Mouse (Mus musculus) adrenal gland, postnatal 25 days (tissue): ENCODE results near the gene Gm28729. TPM values are rescaled to one million over a fixed set of nuclear protein-coding genes. Genes with fewer than 3 reads are reported as not detected.
"Not testable (repeated sequence)": the region's sequence is repeated elsewhere in the genome, so short reads cannot be mapped to it uniquely, and the experiment has no call there.

ENCODE experiments used
- DNase-seq: peaks from one replicate; pipeline ENCODE4 v3.0.0; 2021; ENCODE audit warnings: mixed read lengths
- total RNA-seq: library from RNA; stranded (reverse); gene quantifications from 2 replicates; pipeline ENCODE4 v1.2.3, GENCODE M21; 2021

Gene Gm28729
- total RNA-seq, 1 experiment from 2014 or later, result not detected

DNA sequence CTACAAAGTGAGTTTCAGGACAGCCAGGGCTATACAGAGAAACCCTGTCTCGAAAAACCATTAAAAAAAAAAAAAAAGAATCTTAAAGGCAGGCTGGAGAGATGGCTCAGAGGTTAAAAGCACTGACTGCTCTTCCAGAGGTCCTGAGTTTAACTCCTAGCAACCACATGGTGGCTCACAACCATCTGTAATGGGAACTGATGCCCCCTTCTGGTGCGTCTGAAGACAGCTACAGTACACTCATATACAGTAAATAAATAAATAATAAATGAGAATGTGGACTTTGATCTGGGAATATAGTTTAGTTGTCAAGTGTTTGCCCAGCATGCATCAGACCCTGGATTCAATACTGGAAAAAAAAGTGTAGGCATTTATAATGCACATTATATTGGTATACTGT, 3.5 kb downstream of the Gm28729 start:
- not testable (repeated sequence) for DNase-seq

- DNase-seq, result no peak
Measured at GRCm38 (mm10) chr9:96517429-96517828, 7.6 kb downstream of the Gm28729 start.

- peak; percentile 44 for DNase-seq
Measured at GRCm38 (mm10) chr9:96516806-96517205, 8.3 kb downstream of the Gm28729 start.

DNA sequence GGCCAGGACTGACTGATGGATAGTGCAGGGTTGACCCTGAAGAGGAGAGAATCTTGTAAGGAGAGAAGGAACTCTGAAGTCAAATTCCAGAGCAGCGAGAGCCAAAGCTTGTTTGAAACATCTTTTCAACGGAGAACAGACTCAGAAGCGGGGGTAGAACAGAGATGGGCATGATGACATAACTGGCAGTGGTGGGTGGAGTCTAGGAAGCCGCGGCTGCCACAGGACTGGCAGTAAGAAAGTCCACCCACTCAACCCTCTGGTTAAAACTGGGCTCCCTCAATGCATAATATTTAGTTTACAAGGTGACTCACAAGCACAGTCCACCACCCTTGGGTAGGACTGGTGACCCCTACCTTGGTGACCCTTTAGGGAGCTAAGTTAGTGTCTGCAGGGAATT, 9.3 kb downstream of the Gm28729 start:
- DNase-seq, result no peak

DNA sequence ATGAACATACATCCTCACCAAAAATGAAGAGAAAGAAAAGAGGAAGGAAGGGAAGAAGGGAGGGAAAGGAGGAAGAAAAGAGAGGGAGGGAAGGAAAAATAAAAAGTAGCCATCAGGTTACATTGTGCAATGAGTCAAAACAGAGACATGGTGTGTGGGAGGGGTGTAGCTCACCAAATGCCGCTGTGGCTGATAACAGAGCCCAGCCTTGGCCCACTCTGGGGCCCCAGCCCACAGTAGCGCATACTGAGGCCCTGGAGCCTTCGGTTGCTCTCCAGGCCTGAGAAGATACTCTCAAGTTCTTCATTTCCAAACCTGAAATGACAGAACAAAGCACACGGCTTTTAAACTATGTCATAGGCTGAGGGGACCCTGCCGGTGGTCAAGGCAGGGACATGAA, 10.8 kb downstream of the Gm28729 start:
- DNase-seq, result no peak

GRCm38 (mm10) chr9:96506011-96506498, 19.0 kb downstream of the Gm28729 start:
- peak; percentile 34 for DNase-seq

DNA sequence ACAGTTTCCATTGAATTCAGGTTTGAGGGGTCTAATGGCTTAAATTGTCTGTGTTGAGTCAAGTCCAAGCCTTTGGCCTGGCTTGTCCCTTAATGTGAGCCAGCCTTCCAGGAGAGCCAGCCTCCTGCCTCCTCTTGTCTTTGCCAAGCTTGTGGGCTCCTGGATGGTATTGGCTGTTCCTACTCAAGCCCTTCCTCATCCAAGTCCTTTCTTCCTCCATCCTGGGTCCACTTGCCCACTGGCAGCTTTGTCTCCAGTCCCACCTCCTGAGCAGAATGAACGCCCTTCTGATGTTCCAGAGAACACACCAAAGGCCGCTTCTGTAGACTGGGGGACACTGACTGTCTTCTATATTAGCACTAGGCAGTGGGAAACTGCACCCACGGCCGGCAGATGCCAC, 19.9 kb downstream of the Gm28729 start:
- no peak for DNase-seq

GRCm38 (mm10) chr9:96504116-96504895, 20.8 kb downstream of the Gm28729 start:
- no peak for DNase-seq

GRCm38 (mm10) chr9:96502856-96503610, 22.0 kb downstream of the Gm28729 start:
- no peak for DNase-seq

DNA sequence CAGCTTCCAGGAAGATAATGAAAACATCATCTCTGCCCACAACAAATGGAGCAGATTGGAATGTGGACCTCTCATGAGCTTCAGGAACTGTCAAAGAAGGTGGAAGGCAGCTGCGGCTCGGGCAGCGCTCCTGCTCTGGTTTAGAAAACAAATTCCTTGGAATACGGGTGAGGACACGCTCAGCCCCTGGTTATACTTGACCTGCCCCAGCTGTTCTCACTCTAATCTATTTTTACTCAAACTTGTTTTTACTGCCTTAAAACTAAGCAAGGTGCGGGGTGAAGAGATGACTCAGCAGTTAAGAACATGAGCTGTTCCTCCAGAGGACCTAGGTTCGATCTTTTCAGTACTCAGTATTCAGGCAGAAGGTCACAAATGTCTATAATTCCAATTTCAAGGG, 23.8 kb downstream of the Gm28729 start:
- no peak for DNase-seq

- no peak for DNase-seq
Measured at GRCm38 (mm10) chr9:96493212-96493611, 31.9 kb downstream of the Gm28729 start.

DNA sequence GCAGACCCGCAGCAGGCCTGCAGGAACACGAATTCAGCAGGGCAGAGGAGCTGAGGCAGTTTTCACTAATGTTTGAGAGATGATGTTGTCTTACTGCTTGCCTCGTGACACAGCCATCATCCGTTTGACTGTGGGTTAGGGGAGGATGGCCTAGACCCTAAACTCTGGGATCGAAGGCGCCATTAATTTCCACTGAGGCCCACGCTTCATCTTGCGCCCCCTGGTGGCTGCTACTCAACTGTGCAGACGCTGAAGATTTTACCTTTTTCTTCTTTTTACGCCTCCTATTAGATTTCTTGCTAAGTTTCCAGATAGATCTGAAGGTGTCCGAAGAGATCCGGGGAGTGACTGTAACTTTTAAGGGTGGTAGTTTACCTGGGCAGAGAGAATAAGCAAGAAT, 33.3 kb downstream of the Gm28729 start:
- DNase-seq, result peak; percentile 67

DNA sequence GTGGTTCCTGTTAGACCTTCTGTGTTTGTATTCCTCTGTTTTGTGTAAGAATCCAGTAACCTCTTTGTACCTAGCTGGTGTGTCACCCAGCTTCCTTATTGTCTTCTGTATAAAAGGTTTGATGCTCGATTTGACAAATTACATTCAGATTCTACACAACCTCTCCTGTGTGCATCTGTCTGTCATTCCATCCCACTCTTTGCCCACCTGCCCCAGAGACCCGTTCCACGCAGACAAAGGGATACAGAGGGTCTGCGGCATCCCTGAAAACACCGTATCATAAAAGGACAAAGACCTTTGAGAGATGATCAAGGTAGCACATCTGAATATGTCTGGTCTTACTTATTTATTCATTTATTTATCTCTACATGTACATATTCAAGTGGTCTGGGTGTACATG, 37.2 kb downstream of the Gm28729 start:
- not testable (repeated sequence) for DNase-seq

- DNase-seq, result no peak
Measured at GRCm38 (mm10) chr9:96483648-96484047, 41.4 kb downstream of the Gm28729 start.

GRCm38 (mm10) chr9:96483028-96483427, 42.0 kb downstream of the Gm28729 start:
- DNase-seq, result no peak

DNA sequence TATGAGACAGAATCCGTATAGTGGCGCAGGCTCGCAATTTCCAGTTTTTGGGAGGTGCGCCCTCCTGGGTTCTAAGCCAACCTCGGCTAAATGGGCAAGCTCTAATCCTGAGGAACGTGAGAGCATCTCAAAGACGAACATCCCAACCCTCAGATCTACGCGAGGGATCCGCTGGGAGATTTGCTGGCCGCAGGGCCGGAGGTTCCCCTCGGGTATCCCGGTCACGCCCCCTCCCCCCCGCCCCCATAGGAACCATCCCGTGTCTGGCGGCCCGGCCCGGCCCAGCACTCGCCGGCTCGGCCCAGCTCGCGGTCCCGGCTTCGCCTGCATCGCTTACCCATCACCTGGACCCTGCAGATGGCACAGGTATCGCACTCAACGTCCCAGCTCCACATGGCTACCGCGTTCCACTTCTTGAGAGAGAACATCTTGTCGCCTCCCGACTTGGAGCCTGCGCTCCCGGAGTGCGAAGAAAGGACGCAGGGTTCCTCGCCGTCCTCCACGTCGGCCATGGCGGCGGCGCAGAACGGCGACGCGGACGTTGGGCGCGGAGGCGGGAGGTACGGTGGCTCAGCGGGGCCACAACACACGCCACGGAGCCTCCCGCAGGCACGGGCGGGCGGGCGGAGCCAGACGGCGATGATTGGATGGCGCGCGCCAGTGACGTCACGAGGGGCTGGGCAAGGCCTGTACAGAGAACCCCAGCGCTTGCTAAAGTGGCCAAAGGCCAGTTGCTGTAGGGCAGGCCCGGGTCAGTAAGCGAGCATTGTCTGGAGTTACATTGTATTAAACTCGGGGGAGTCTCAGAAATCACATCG, 46.8 kb downstream of the Gm28729 start, which contains the start of gene Rnf7:
Gene Rnf7 (minus strand): TSS at position 605 of the 818 bp plus-strand sequence.
- peak; percentile 100 for DNase-seq

DNA sequence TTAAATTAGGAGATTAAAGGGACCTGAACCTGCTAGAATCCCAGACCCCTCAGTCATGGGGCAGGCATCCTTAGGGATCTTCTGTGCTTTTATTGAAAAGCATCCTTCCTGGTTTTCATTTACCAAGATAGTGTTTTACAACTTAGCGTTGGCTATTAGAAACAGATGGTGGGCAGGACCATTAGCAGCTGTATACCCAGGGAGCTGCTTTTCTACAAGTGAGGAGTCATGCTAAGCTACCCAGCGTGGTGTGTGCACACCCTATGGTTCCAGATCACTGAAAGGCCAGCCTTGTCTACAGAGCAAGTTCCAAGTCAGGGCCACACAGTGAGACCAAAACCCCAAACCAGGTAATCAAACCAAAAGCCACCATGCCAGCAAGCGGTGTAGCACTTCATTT, 52.7 kb downstream of the Gm28729 start:
- DNase-seq, result no peak

DNA sequence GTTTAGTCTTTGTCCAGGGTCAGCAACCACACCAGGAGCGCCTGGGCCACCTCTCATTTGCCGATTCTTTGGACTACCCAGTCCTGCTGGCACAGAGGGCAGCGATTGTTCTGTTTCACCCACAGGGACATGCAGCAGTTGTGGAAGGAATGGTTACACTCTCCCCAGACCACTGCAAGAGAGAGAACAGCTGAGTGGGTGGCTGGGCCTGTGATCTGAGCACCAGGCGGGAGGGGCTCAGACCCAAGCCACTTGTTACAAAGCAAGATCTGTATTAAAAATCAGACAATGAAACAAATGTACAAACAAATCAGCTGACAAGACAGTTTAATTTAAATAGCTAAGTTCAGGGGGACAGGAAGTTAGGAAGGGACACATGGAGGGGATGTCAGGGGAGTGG, 53.4 kb downstream of the Gm28729 start:
- DNase-seq, result not testable (repeated sequence)

GRCm38 (mm10) chr9:96470266-96470974, 54.6 kb downstream of the Gm28729 start:
- DNase-seq, result no peak

DNA sequence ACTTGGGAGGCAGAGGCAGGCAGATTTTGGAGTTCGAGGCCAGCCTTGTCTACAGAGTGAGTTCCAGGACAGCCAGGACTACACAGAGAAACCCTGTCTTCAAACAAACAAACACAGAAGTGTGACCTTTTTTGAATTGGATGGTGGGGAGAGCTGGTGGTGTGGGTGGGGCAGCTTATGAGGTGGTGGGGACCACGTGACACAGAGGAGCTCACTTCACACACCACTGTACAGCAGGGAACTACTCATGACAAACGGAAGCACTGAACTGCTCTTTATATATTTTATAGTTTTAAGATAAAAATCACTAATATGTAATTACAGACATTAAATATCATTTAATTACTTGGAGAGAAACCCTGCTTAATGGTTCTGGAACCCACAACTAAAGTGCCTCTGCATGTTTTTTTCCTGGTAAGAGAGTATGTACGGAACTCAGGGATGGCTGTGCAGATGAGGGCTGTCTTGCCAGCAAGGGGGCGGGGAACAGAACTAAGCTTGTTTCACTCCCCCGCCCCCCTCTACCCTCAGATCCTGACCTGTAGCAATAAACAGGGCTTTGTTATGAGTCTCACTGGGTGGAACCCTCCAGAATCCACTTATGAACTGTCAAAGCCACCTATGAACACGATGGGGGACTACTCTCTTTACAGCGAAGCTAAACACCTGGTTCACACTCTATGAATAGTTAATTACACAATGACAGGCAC, 55.4 kb downstream of the Gm28729 start:
- no peak for DNase-seq

- peak; percentile 8 for DNase-seq
Measured at GRCm38 (mm10) chr9:96463708-96464107, 61.4 kb downstream of the Gm28729 start.
